ENCODE assay signal across 22 mouse cellular contexts in the genomic region with DNA sequence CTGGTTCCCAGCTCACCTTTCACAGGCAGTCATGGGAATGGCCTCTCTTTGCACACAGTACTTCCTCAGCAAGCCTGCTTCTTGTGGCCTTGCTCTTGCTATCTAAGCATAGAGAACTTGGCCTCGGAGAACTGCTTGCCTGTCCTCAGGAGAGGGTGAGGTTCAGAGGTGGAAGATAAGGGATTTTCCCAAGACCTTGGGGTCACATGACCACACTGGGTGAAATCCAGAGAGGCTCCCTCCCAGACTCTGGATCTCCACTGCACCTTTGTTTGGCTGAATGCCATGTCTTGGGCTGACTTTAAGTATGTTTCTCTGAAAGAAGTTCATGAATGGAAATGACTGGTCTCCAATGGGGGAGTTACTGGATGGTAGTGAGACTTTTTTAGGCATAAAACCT.
DNase-seq lines count a peak whose midpoint lies in the region; ATAC-seq and TF ChIP-seq lines count a peak whose summit lies in the region.
"Had no signal": no experiment of that assay in that cellular context is flagged by ENCODE, and none has a peak within 500 bp of the region (broad histone marks: within the 10 kb centered on the region; RNA-seq: fewer than 3 reads in every experiment).

No protein-coding gene starts in this region.

- H3K27me3 ChIP-seq in heart, adult 2 months (ENCODE audit: control insufficient read depth, insufficient read depth, low read length), result no peaks in the 10 kb centered on the region
- no peaks in the 10 kb centered on the region for H3K27me3 ChIP-seq in intestine, embryonic 15.5 days (replicated peaks)
- H3K27me3 ChIP-seq in stomach, postnatal 0 days (ENCODE audit: control insufficient read depth, insufficient read depth, low read length), result no peaks in the 10 kb centered on the region
- no peaks in the 10 kb centered on the region for H3K27me3 ChIP-seq in hindbrain, embryonic 14.5 days (ENCODE audit: control insufficient read depth, insufficient read depth, low read length)
- H3K27me3 ChIP-seq: embryonic facial prominence, embryonic 13.5 days; liver, embryonic 13.5 days; megakaryocyte, embryonic 14.5 days had no signal

- no peaks in the 10 kb centered on the region for H3K36me3 ChIP-seq in heart, adult 2 months (ENCODE audit: control insufficient read depth, insufficient read depth, low read length)
- no peaks in the 10 kb centered on the region for H3K36me3 ChIP-seq in intestine, embryonic 15.5 days
- no peaks in the 10 kb centered on the region for H3K36me3 ChIP-seq in stomach, postnatal 0 days (ENCODE audit: control insufficient read depth, insufficient read depth, low read length)
- H3K36me3 ChIP-seq in hindbrain, embryonic 14.5 days (replicated peaks; ENCODE audit: control insufficient read depth, insufficient read depth), result no peaks in the 10 kb centered on the region
- H3K36me3 ChIP-seq: embryonic facial prominence, embryonic 13.5 days; liver, embryonic 13.5 days had no signal

- H3K9me3 ChIP-seq in intestine, embryonic 15.5 days, result no peaks in the 10 kb centered on the region
- H3K9me3 ChIP-seq in stomach, postnatal 0 days (ENCODE audit: control insufficient read depth, low read length), result no peaks in the 10 kb centered on the region
- H3K9me3 ChIP-seq in hindbrain, embryonic 14.5 days (ENCODE audit: control insufficient read depth, low read length), result no peaks in the 10 kb centered on the region
- H3K9me3 ChIP-seq: embryonic facial prominence, embryonic 13.5 days; liver, embryonic 13.5 days; megakaryocyte, embryonic 14.5 days had no signal

- DNase-seq in heart, adult 11 months, result peak; percentile 62
- DNase-seq in heart, adult 2 months, result no peak
- peak; percentile 49 for DNase-seq in kidney, postnatal 14 days
- no peak for DNase-seq in stomach, postnatal 0 days (ENCODE audit: low spot score)
- no peak for DNase-seq in hindbrain, embryonic 14.5 days (ENCODE audit: low spot score)
- DNase-seq in spleen, adult 18-20 months, result no peak
- DNase-seq: adrenal gland, postnatal 14 days; cerebellum, adult 8-10 months; cerebellum, postnatal 36 days; embryo, embryonic 11 days; liver, embryonic 13.5 days; lung, embryonic 14.5 days; midbrain, embryonic 14.5 days; retina, postnatal 1 day; right cerebral cortex, postnatal 25 days had no signal

- peak; percentile 84 for ATAC-seq in intestine, embryonic 15.5 days
- peak; percentile 51; the same call in 1 of the 2 replicates for ATAC-seq in stomach, postnatal 0 days (ENCODE audit: low FRiP score, low TSS enrichment)
- no peak for ATAC-seq in hindbrain, embryonic 14.5 days (ENCODE audit: low FRiP score)
- ATAC-seq: forebrain, embryonic 14.5 days; hindbrain, postnatal 0 days had no signal

- H3K4me2 ChIP-seq in intestine, embryonic 15.5 days (replicated peaks), result no peak overlapping the region
- H3K4me2 ChIP-seq in stomach, postnatal 0 days (replicated peaks; ENCODE audit: low read depth), result no peak overlapping the region
- H3K4me2 ChIP-seq in hindbrain, embryonic 14.5 days (replicated peaks), result no peak overlapping the region
- H3K4me2 ChIP-seq: embryonic facial prominence, embryonic 13.5 days; heart, embryonic 11.5 days; liver, embryonic 13.5 days; lung, embryonic 14.5 days had no signal

- TF ChIP-seq CTCF in heart, adult 2 months (IDR thresholded peaks at IDR 0.05), result no peak
- TF ChIP-seq CTCF in stomach, postnatal 0 days (IDR thresholded peaks at IDR 0.05; ENCODE audit: low read depth), result no peak

- no peak for TF ChIP-seq EP300 in heart, adult 2 months (IDR thresholded peaks at IDR 0.05; ENCODE audit: insufficient read depth, low read depth, low read length)
- TF ChIP-seq EP300 in stomach, postnatal 0 days (optimal IDR thresholded peaks at IDR 0.05), result no peak

- H3K27ac ChIP-seq in heart, adult 2 months, result no peak overlapping the region
- H3K27ac ChIP-seq in intestine, embryonic 15.5 days, result no peak overlapping the region
- no peak overlapping the region for H3K27ac ChIP-seq in stomach, postnatal 0 days (replicated peaks)
- no peak overlapping the region for H3K27ac ChIP-seq in hindbrain, embryonic 14.5 days
- H3K27ac ChIP-seq: embryonic facial prominence, embryonic 13.5 days; hindbrain, postnatal 0 days; liver, embryonic 13.5 days had no signal

- no peaks in the 10 kb centered on the region for H3K79me2 ChIP-seq in heart, adult 2 months (replicated peaks; ENCODE audit: control insufficient read depth, insufficient read depth, low read length)

- H3K9ac ChIP-seq in heart, adult 2 months (ENCODE audit: low read depth, low read length), result no peak overlapping the region
- H3K9ac ChIP-seq in intestine, embryonic 15.5 days, result no peak overlapping the region
- H3K9ac ChIP-seq in stomach, postnatal 0 days (ENCODE audit: low read length), result no peak overlapping the region
- no peak overlapping the region for H3K9ac ChIP-seq in hindbrain, embryonic 14.5 days
- H3K9ac ChIP-seq: embryonic facial prominence, embryonic 13.5 days; liver, embryonic 13.5 days; lung, embryonic 14.5 days had no signal

- 35% methylated on average over 1 of the region's 1 CpGs for WGBS in heart, adult 2 months
- 63% methylated on average over 1 of the region's 1 CpGs for WGBS in intestine, embryonic 15.5 days
- WGBS in stomach, postnatal 0 days, result 56% methylated on average over 1 of the region's 1 CpGs
- WGBS in hindbrain, embryonic 14.5 days, result 87% methylated on average over 1 of the region's 1 CpGs

- intact Hi-C loops in heart, adult 2 months (cut with DNase I), result no loop called here

- H3K4me1 ChIP-seq in heart, adult 2 months (ENCODE audit: control insufficient read depth, insufficient read depth, low read length), result no peaks in the 10 kb centered on the region; the same call in 1 of the 2 replicates
- H3K4me1 ChIP-seq in intestine, embryonic 15.5 days (replicated peaks), result no peaks in the 10 kb centered on the region
- H3K4me1 ChIP-seq in stomach, postnatal 0 days (replicated peaks; ENCODE audit: control insufficient read depth, insufficient read depth), result no peaks in the 10 kb centered on the region
- no peaks in the 10 kb centered on the region for H3K4me1 ChIP-seq in hindbrain, embryonic 14.5 days (replicated peaks; ENCODE audit: control insufficient read depth, insufficient read depth, low read length)

- no peak overlapping the region for H3K4me3 ChIP-seq in heart, adult 2 months
- no peak overlapping the region for H3K4me3 ChIP-seq in intestine, embryonic 15.5 days (replicated peaks)
- H3K4me3 ChIP-seq in stomach, postnatal 0 days (ENCODE audit: low read depth, low read length), result no peak overlapping the region
- H3K4me3 ChIP-seq in hindbrain, embryonic 14.5 days (replicated peaks; ENCODE audit: low read length), result no peak overlapping the region
- H3K4me3 ChIP-seq: embryonic facial prominence, embryonic 13.5 days; erythroblast, embryonic 14.5 days; liver, embryonic 13.5 days; megakaryocyte, embryonic 14.5 days had no signal

- no peak for TF ChIP-seq POLR2A in heart, adult 2 months (IDR thresholded peaks at IDR 0.05; ENCODE audit: insufficient read depth, low read depth, low read length)

Comparison
In these comparisons a context has a peak if more than half of its experiments do, and no peak if none do; other contexts are left out.
1. DNase-seq: peak in heart, adult 11 months (single experiment) and kidney, postnatal 14 days (single experiment); none in heart, adult 2 months (0 of 2), stomach, postnatal 0 days (single experiment), hindbrain, embryonic 14.5 days (single experiment) and spleen, adult 18-20 months (0 of 2).